Mouse (Mus musculus) heart, adult 9 months (tissue): ENCODE data around the gene Tifa.

ENCODE experiments used
- DNase-seq, 2 experiments: peaks; one replicate each; pipeline ENCODE4 v3.0.0; 2022; ENCODE audit warnings: low spot score in 2 of 2

Gene Tifa

DNA sequence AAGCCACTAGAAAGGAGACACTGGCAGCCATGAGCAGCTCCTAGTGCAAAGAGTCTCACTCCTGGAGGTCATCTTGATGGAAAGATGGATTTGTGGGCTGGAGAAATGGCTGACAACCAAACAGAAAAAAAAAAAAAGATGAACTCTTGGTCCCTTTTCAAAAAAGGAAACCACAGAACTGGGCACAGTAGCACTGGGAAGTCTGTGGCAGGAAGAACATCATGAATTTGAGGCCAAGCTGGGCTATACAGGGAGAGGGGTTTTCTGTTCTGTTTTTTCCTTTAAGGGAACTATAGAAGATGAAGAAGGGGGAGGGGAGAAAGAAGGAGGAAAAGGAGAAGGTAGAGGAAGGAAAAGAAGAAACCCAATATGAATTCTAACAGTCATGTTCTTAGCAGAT, 2.6 kb upstream of the Tifa start:
- DNase-seq = peak in 1 of 2 experiments; percentile 28

DNA sequence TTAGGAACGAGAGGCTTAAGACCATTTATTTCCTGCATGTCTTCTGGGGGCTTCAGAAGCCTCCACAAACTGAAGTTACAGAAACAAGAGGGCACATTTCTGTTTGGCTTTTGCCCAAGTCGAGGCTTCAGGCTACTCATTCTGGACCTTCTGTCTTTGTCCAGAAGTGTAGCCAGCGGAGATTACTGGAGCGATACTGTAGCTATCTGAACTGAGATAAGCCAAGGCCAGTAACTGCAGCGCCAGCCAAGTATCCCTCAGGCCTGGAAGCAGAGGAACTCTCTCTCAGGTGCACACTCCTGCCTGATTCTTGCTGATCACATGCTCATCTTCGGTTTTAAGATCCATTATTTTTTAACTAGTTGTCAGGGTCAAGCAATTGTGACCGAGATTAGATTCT, 1.6 kb upstream of the Tifa start:
- no peak for DNase-seq

DNA sequence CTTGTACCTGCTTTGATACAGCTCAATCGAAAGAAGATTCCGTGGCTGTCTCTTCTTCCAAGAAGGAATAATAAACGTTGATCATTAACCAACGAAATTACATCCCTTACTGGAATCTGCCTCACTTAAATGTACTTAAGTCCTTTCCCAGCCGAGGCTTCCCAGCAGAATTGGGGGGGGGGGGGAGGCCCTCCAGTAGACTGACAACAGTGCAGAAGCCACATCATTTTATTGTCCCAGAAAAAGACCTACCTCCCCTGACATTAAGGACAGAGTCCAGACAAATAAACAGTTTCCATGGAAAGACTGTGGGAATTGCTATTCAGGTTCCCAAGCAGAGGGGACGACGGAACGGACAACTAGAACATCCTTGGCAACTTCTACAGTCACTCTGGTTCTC, 686 bp upstream of the Tifa start:
- DNase-seq = no peak

GRCm38 (mm10) chr3:127790234-127791055, 840 bp downstream of the Tifa start:
- peak; percentile 53 to 66 for DNase-seq

- DNase-seq = peak in 1 of 2 experiments; percentile 33
These were observed 1.5 kb downstream of the Tifa start for GRCm38 (mm10) chr3:127791056-127791483.

DNA sequence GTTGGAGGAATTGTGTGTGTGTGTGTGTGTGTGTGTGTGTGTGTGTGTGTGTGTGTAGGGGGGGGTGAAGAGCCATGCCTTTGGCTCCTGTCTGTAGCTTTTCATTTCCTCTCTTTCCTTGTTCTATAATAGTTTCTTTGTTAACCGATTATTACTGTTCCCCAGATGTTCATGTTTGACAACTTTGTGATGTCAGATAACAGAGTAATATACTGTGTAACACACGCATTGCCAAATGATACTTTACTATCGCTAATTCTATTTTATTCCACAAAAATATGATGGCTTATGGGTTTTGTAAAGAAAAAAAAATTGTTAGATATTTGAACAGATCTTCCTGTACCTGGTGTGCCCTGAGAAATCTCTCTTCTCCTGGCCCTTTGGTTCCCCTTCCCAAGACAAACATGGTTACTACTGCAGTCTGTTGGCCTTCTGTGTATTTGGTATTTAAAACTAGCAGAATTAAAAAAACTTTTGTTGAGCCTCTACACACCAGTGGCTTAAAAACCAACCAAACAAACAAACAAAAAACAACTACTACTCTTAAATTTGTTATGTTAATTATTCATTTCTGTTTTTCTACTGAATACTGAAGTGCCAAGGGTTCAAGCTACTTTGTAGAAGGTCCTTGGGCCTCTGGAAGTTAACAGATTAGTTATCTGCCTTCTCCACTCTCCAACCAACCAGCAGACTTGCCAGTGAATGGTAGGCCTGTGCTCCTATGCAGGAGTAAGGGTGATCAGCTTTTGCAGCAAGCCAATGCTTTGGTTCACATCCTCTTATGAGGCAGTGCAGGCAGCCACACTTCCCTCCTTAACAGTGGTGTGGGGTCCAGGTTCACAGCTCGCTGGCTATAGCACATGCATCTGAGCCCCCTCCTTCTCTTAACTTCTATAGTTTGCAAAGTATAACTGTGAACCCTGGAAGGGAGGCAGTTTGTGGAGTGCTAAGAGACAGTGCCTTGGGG, 2.3 kb downstream of the Tifa start:
- DNase-seq = no peak

GRCm38 (mm10) chr3:127793022-127793421, 3.4 kb downstream of the Tifa start:
- DNase-seq = no peak

DNA sequence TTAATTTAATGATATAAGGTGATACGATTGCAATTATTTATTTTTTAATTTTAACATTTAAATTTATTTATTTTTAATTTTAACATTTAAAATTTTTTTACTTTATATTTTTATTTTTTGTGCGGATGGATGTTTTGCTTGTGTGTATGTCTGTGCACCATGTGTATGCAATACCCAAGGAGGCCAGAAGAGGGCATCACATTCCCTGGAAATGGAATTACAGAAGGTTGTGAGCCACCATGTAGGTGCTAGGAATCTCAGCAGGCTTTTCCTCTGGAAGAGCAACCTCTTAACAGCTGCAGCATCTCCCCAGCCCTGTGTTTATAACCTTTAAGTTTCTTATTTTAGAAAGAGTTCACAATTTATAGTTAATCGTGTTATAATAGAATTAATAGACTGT, 6.2 kb downstream of the Tifa start:
- no peak for DNase-seq

DNA sequence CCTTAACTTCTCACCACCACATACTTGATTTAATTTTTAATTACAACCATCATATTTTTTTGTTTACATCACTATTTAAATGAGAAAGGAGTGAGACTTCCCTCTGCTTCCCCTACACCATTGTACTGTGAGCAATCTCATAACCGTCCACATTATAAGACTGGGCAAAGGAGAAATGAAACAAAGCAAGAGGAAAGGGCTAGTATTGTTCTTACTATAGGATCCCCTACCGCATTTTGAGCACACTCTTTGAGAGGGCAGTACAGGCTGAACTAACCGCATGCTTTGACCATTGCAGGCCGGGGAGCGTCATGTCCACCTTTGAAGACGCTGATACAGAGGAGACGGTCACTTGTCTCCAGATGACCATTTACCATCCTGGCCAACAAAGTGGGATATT, 6.7 kb downstream of the Tifa start:
- DNase-seq = no peak

- no peak for DNase-seq
These were observed 11.6 kb downstream of the Tifa start for GRCm38 (mm10) chr3:127801162-127801561.

DNA sequence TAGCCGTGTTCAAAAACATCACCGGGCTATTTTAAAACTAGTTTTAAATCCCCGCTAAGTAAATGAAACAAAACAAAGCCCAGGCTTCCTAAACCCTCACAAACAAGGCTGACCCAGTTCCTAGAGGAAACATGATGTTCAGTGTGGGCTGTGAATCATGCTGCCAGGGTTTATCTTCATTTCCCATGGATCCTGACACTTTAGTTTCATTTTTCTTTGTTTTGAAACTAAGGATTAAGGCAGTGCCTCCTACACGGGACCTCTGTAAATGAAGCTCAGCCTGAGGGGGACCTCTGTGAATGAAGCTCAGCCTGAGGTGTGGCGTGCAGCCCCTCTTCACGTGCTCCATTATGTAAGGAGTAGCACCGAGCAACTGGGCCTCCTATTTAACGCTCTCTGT, 13.2 kb downstream of the Tifa start:
- DNase-seq = peak; percentile 39 to 58

- DNase-seq = no peak
These were observed 14.8 kb downstream of the Tifa start for GRCm38 (mm10) chr3:127804439-127804838.

DNA sequence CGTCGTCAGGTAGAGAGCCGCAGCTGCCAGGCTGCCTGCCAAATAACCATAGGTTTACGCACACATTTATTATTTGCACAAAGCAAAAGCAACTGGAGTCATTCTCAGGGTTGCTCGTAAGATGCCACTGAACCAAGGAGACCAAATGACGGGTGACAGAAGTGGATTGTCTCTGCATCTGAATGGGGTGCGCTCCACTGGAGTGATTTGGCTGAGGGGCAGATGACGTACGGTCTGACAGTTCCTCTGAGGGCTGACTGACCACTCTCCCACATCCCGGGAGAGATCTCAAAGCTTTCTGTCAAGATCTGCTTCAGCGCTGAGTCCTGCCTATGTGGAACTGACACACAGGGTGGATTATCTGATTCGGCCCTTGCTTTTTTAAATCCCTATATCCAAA, 15.5 kb downstream of the Tifa start:
- DNase-seq = no peak

DNA sequence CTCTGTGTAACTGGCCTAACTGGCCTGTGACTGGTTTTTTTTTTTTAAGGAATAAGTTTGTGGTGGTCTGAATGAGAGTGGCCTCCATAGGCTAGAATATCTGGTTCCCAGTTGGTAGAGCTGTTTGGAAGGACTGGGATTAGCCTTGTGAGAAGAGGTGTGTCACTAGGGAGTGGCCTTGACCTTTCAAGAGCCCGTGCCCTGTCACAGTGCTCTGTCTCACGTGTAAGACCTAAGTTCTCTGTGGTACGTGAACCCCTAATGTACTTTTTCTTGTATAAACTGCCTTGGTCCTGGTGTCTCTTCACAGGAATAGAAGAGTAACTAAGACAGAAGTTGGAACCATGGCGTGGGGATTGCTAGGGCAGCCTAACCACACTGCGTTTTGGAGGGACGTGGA, 16.4 kb downstream of the Tifa start:
- DNase-seq = no peak

- DNase-seq = no peak
These were observed 18.2 kb downstream of the Tifa start for GRCm38 (mm10) chr3:127807846-127808245.

DNA sequence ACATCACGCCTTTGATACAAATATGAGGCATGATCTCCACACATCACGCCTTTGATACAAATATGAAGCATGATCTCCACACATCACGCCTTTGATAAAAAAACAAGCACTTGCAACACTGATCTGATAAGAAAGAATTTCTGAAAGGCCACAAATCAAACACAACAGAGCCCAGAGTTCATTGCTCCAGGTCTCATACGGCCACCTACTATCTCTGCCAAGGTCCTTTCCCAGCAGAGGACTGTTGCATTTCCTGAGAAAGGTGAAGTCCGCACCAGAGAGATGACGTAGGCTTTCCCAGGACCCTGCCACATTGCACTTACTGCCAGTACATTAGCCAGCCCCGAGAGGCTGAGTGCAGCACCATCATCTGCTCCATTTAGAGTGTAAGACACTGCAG, 19.5 kb downstream of the Tifa start:
- DNase-seq = no peak

DNA sequence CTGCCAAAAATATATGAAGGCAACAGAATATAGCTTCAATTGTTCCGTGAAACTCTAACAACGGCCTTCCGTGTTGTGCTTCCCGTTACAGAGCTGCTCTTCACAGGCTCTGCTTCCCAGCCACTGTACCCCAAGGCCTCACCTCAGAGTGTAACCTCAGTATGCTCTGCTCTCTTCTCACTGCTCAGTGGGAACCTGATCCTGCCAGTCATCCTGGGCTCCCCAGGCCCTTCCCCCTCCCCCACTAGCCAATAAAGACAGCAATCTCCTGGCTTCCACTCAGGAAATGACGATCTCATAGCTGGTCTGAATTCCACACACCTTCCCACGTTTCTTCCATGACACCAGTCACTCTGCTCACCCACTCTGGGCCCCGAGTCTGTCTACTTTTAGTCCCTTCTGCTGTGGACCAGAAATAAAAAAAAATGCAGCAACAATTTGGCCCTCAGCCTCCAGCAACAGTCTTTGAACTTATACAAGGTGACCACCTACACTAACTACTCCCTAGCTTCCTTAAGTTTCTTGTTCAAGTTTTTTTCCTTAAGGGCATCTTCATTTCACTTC, 27.6 kb downstream of the Tifa start:
- no peak for DNase-seq

- no peak for DNase-seq
These were observed 29.4 kb downstream of the Tifa start for GRCm38 (mm10) chr3:127818694-127819663.

- DNase-seq = no peak
These were observed 30.8 kb downstream of the Tifa start for GRCm38 (mm10) chr3:127820400-127820799.

DNA sequence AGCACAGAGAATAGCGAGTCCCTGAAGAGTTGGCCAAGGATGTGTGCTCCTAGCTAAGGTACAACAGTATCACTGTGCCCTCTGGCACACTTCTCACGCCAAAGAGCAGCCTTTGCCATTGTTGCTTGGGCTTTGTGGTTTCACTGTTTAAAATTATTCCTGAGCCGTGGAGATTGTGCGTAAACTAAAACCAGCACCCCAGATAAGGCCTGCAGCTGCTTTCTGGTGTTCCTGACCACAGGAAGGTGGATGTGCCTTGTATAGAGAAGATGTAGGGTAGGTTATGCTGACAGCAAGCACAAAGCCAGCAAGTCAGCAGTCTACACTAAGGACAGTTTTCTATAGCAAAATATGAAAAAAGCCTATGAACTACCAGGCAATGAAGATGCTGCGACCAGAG, 31.6 kb downstream of the Tifa start:
- DNase-seq = no peak
